Mouse (Mus musculus) ES-Bruce4 (cell line): ENCODE results near the gene Caln1.

Source experiments
- CTCF ChIP-seq: IDR thresholded peaks from one replicate; pipeline ENCODE4 v1.8.1; 2011; ENCODE audit warnings: low read depth, low read length
- POLR2A ChIP-seq: IDR thresholded peaks from one replicate; pipeline ENCODE4 v1.8.1; 2011; ENCODE audit warnings: low read length; ENCODE audit not compliant: insufficient read depth

GRCm38 (mm10) chr5:130335462-130335861 lies 33.8 kb upstream of the Caln1 start:
- no peak for TF ChIP-seq CTCF
- TF ChIP-seq POLR2A, result no peak
